Mouse (Mus musculus) kidney, adult 2 months (tissue): ENCODE data around the gene Agtr1a.

Experiments
- CTCF ChIP-seq: fragments of 200-500 bp; conservative IDR thresholded peaks from 2 replicates; pipeline ENCODE4 v1.5.1; 2011; ENCODE audit warnings: low read depth, mild to moderate bottlenecking, control low read depth, low read length, moderate library complexity, mixed read lengths; ENCODE audit not compliant: insufficient read depth, insufficient read length
- POLR2A ChIP-seq: fragments of 200-500 bp; IDR thresholded peaks from one replicate; pipeline ENCODE4 v1.6.1; 2011; ENCODE audit warnings: low read depth, low read length, control low read depth

GRCm38 (mm10) chr13:30341987-30342898 is 6.0 kb downstream of the Agtr1a start:
- TF ChIP-seq POLR2A: no peak
- no peak for TF ChIP-seq CTCF
